Mouse (Mus musculus) kidney, postnatal 14 days (tissue): ENCODE measurements around the gene Itsn1.

Experiments used
- DNase-seq: peaks from one replicate; pipeline ENCODE4 v3.0.0; 2022; ENCODE audit warnings: mixed read lengths

Gene Itsn1

GRCm38 (mm10) chr16:91729066-91729482 lies at the start of gene Itsn1:
Gene Itsn1, plus strand, starts transcription at chr16:91729281.
- peak; percentile 99 for DNase-seq

- DNase-seq: no peak
These were observed 48.4 kb upstream of the Itsn1 start for GRCm38 (mm10) chr16:91680656-91681055.

GRCm38 (mm10) chr16:91685526-91685925 lies 43.6 kb upstream of the Itsn1 start:
- no peak for DNase-seq

- DNase-seq: no peak
These were observed 42.7 kb upstream of the Itsn1 start for GRCm38 (mm10) chr16:91686369-91686768.

GRCm38 (mm10) chr16:91688023-91688618 lies 41.0 kb upstream of the Itsn1 start:
- DNase-seq: no peak

GRCm38 (mm10) chr16:91688619-91689334 lies 40.3 kb upstream of the Itsn1 start, which contains the start of gene Donson:
Gene Donson, minus strand, starts transcription at chr16:91688770.
- DNase-seq: peak; percentile 97

GRCm38 (mm10) chr16:91689791-91690190 lies 39.3 kb upstream of the Itsn1 start:
- DNase-seq: no peak

GRCm38 (mm10) chr16:91694455-91695084 lies 34.5 kb upstream of the Itsn1 start:
- peak; percentile 79 for DNase-seq

GRCm38 (mm10) chr16:91695108-91695755 lies 33.8 kb upstream of the Itsn1 start:
- DNase-seq: peak; percentile 31

GRCm38 (mm10) chr16:91698995-91699394 lies 30.1 kb upstream of the Itsn1 start:
- DNase-seq: no peak

- peak; percentile 38 for DNase-seq
These were observed 27.2 kb upstream of the Itsn1 start for GRCm38 (mm10) chr16:91701908-91702307.

- no peak for DNase-seq
These were observed 26.3 kb upstream of the Itsn1 start for GRCm38 (mm10) chr16:91702771-91703188.

GRCm38 (mm10) chr16:91704603-91705340 lies 24.3 kb upstream of the Itsn1 start:
- no peak for DNase-seq

GRCm38 (mm10) chr16:91710241-91710640 lies 18.8 kb upstream of the Itsn1 start:
- no peak for DNase-seq

- no peak for DNase-seq
These were observed 12.1 kb upstream of the Itsn1 start for GRCm38 (mm10) chr16:91716927-91717349.

- DNase-seq: no peak
These were observed 11.7 kb upstream of the Itsn1 start for GRCm38 (mm10) chr16:91717399-91717798.

GRCm38 (mm10) chr16:91724247-91724646 lies 4.8 kb upstream of the Itsn1 start:
- DNase-seq: peak; percentile 62

- no peak for DNase-seq
These were observed 1.6 kb upstream of the Itsn1 start for GRCm38 (mm10) chr16:91727433-91727832.

- DNase-seq: peak; percentile 99
These were observed 687 bp upstream of the Itsn1 start, which contains the start of gene Cryzl1 for GRCm38 (mm10) chr16:91728123-91729065. Gene Cryzl1, minus strand, starts transcription at chr16:91728975.

GRCm38 (mm10) chr16:91729821-91730441 lies 850 bp downstream of the Itsn1 start:
- peak; percentile 54 for DNase-seq

- peak; percentile 27 for DNase-seq
These were observed 1.4 kb downstream of the Itsn1 start for GRCm38 (mm10) chr16:91730446-91730845.
